Mouse (Mus musculus) hindbrain, embryonic 15.5 days (tissue): Measurements from ENCODE around the gene Gm3045. TPM values are rescaled to one million over a fixed set of nuclear protein-coding genes. Genes with fewer than 3 reads are reported as not detected.
A peak's percentile ranks its signal among the peaks of the same experiment; 100 is the strongest.

Experiments used
- ATAC-seq: fragments of 200-750 bp; cut with Nextera tagmentation; 2 replicates; pipeline ENCODE4 v1.8.0; 2017; ENCODE audit warnings: low read depth, moderate number of reproducible peaks, moderate TSS enrichment; ENCODE audit not compliant: low FRiP score
- H3K27ac ChIP-seq: fragments of 300-500 bp; sonication (generic); replicated peaks from 2 replicates; pipeline ENCODE4 v1.5.1; 2015; ENCODE audit warnings: mild to moderate bottlenecking, inconsistent platforms
- H3K27me3 ChIP-seq: fragments of 300-500 bp; sonication (generic); 2 replicates; pipeline ENCODE4 v1.6.1; 2015; ENCODE audit warnings: control low read depth, inconsistent platforms
- H3K36me3 ChIP-seq: fragments of 300-500 bp; sonication (generic); 2 replicates; pipeline ENCODE4 v1.6.1; 2015; ENCODE audit warnings: control low read depth, inconsistent platforms
- H3K4me1 ChIP-seq: fragments of 300-500 bp; sonication (generic); replicated peaks from 2 replicates; pipeline ENCODE4 v1.6.1; 2015; ENCODE audit warnings: control low read depth, inconsistent platforms
- H3K4me2 ChIP-seq: fragments of 300-500 bp; sonication (generic); 2 replicates; pipeline ENCODE4 v1.6.1; 2015; ENCODE audit warnings: moderate library complexity, mild to moderate bottlenecking, inconsistent platforms
- H3K4me3 ChIP-seq: fragments of 300-500 bp; sonication (generic); 2 replicates; pipeline ENCODE4 v1.5.1; 2015; ENCODE audit warnings: mild to moderate bottlenecking, inconsistent platforms
- H3K9ac ChIP-seq: fragments of 300-500 bp; sonication (generic); 2 replicates; pipeline ENCODE4 v1.6.1; 2015; ENCODE audit warnings: inconsistent platforms
- H3K9me3 ChIP-seq: fragments of 300-500 bp; sonication (generic); 2 replicates; pipeline ENCODE4 v1.6.1; 2016; ENCODE audit warnings: control low read depth, inconsistent platforms
- WGBS: fragments of 180-500 bp; shearing (Covaris S2); methylation state at CpG from one replicate; pipeline ENCODE4 v1.1.7; 2015; 5-methylcytosine and 5-hydroxymethylcytosine counted together
- polyA plus RNA-seq: library from polyadenylated mRNA; unstranded; fragments of >200 nt; fragmentation: Nextera tagmentation; extraction: Ambion mirVana; gene quantifications from 2 replicates; pipeline ENCODE4 v1.2.1, GENCODE M21; 2015

The Gm3045 gene
- not detected in 2 replicates for polyA plus RNA-seq

GRCm38 (mm10) chr13:56426365-56426764 lies at the start of gene Gm3045:
Gene Gm3045, plus strand, starts transcription at chr13:56426594.
- H3K4me1 ChIP-seq: 0 out of 2 replicates have a peak, but pooled peaks cover 7% of the 10 kb centered on the region
- H3K4me3 ChIP-seq: no peak within 1 kb of the TSS
- no peaks in the 10 kb centered on the region for H3K36me3 ChIP-seq
- H3K9ac ChIP-seq: no peak within 1 kb of the TSS
- no peak within 1 kb of the TSS for H3K27ac ChIP-seq
- 68% methylated on average over 4 of the region's 4 CpGs for WGBS
- H3K27me3 ChIP-seq: peaks cover 24% of the 10 kb centered on the region
- no peak within 1 kb of the TSS for H3K4me2 ChIP-seq
- no peaks in the 10 kb centered on the region for H3K9me3 ChIP-seq
- no peak for ATAC-seq

- no peak overlapping the region for H3K4me2 ChIP-seq
- 73% methylated on average over 14 of the region's 14 CpGs for WGBS
- H3K4me3 ChIP-seq: no peak overlapping the region
- no peak overlapping the region for H3K27ac ChIP-seq
- H3K4me1 ChIP-seq: 0 out of 2 replicates have a peak, but pooled peaks cover 2% of the 10 kb centered on the region
- H3K9ac ChIP-seq: no peak overlapping the region
- no peaks in the 10 kb centered on the region for H3K27me3 ChIP-seq
- H3K9me3 ChIP-seq: no peaks in the 10 kb centered on the region
- no peak for ATAC-seq
- no peaks in the 10 kb centered on the region for H3K36me3 ChIP-seq
These were observed 45.3 kb upstream of the Gm3045 start for GRCm38 (mm10) chr13:56380855-56381685.

- no peak overlapping the region for H3K27ac ChIP-seq
- H3K4me2 ChIP-seq: no peak overlapping the region
- H3K4me1 ChIP-seq: 0 out of 2 replicates have a peak, but pooled peaks cover 5% of the 10 kb centered on the region
- WGBS: 86% methylated on average over 3 of the region's 3 CpGs
- no peaks in the 10 kb centered on the region for H3K9me3 ChIP-seq
- H3K27me3 ChIP-seq: no peaks in the 10 kb centered on the region
- no peaks in the 10 kb centered on the region for H3K36me3 ChIP-seq
- H3K4me3 ChIP-seq: no peak overlapping the region
- H3K9ac ChIP-seq: no peak overlapping the region
- ATAC-seq: no peak
These were observed 43.0 kb upstream of the Gm3045 start for GRCm38 (mm10) chr13:56383406-56383805.

- H3K27ac ChIP-seq: no peak overlapping the region
- H3K36me3 ChIP-seq: no peaks in the 10 kb centered on the region
- H3K9ac ChIP-seq: no peak overlapping the region
- no peak for ATAC-seq
- no peak overlapping the region for H3K4me3 ChIP-seq
- no peak overlapping the region for H3K4me2 ChIP-seq
- H3K9me3 ChIP-seq: no peaks in the 10 kb centered on the region
- 48% methylated on average over 9 of the region's 9 CpGs for WGBS
- H3K4me1 ChIP-seq: 0 out of 2 replicates have a peak, but pooled peaks cover 5% of the 10 kb centered on the region
- H3K27me3 ChIP-seq: no peaks in the 10 kb centered on the region
These were observed 40.0 kb upstream of the Gm3045 start for GRCm38 (mm10) chr13:56386411-56386810.

GRCm38 (mm10) chr13:56387374-56387773 lies 39.0 kb upstream of the Gm3045 start:
- Histone ChIP-seq H3K36me3 (no peaks in the 10 kb centered on the region), H3K9ac (no peak overlapping the region), H3K27me3 (no peaks in the 10 kb centered on the region), H3K4me2 (no peak overlapping the region), H3K9me3 (no peaks in the 10 kb centered on the region), H3K4me3 (no peak overlapping the region), H3K27ac (no peak overlapping the region), H3K4me1 (0 out of 2 replicates have a peak, but pooled peaks cover 5% of the 10 kb centered on the region)
- 85% methylated on average over 5 of the region's 5 CpGs for whole genome bisulfite sequencing
- no peak for ATAC-seq

GRCm38 (mm10) chr13:56388042-56388441 lies 38.4 kb upstream of the Gm3045 start:
- Histone ChIP-seq H3K36me3 (no peaks in the 10 kb centered on the region), H3K4me2 (no peak overlapping the region), H3K9me3 (no peaks in the 10 kb centered on the region), H3K27me3 (no peaks in the 10 kb centered on the region), H3K4me1 (0 out of 2 replicates have a peak, but pooled peaks cover 5% of the 10 kb centered on the region), H3K9ac (no peak overlapping the region), H3K4me3 (no peak overlapping the region), H3K27ac (no peak overlapping the region)
- WGBS: 73% methylated on average over 1 of the region's 1 CpGs
- no peak for ATAC-seq

GRCm38 (mm10) chr13:56397572-56397971 lies 28.8 kb upstream of the Gm3045 start:
- Histone ChIP-seq H3K9me3 (no peaks in the 10 kb centered on the region), H3K4me3 (no peak overlapping the region), H3K36me3 (no peaks in the 10 kb centered on the region), H3K27me3 (no peaks in the 10 kb centered on the region), H3K9ac (no peak overlapping the region), H3K4me2 (no peak overlapping the region), H3K4me1 (no peaks in the 10 kb centered on the region), H3K27ac (no peak overlapping the region)
- WGBS: 62% methylated on average over 5 of the region's 5 CpGs
- ATAC-seq: no peak

GRCm38 (mm10) chr13:56401186-56401585 lies 25.2 kb upstream of the Gm3045 start:
- no peak overlapping the region for H3K4me3 ChIP-seq
- no peaks in the 10 kb centered on the region for H3K9me3 ChIP-seq
- H3K9ac ChIP-seq: no peak overlapping the region
- no peak overlapping the region for H3K27ac ChIP-seq
- H3K4me2 ChIP-seq: no peak overlapping the region
- H3K36me3 ChIP-seq: no peaks in the 10 kb centered on the region
- 40% methylated on average over 4 of the region's 4 CpGs for WGBS
- no peaks in the 10 kb centered on the region for H3K4me1 ChIP-seq
- H3K27me3 ChIP-seq: no peaks in the 10 kb centered on the region
- no peak for ATAC-seq

GRCm38 (mm10) chr13:56403381-56404086 lies 22.9 kb upstream of the Gm3045 start:
- WGBS: 77% methylated on average over 8 of the region's 8 CpGs
- no peak overlapping the region for H3K9ac ChIP-seq
- H3K27me3 ChIP-seq: no peaks in the 10 kb centered on the region
- H3K4me1 ChIP-seq: no peaks in the 10 kb centered on the region
- H3K36me3 ChIP-seq: no peaks in the 10 kb centered on the region
- no peak overlapping the region for H3K27ac ChIP-seq
- no peaks in the 10 kb centered on the region for H3K9me3 ChIP-seq
- ATAC-seq: no peak
- H3K4me2 ChIP-seq: no peak overlapping the region
- H3K4me3 ChIP-seq: no peak overlapping the region

GRCm38 (mm10) chr13:56404511-56405140 lies 21.8 kb upstream of the Gm3045 start:
- Histone ChIP-seq H3K4me1 (no peaks in the 10 kb centered on the region), H3K9me3 (no peaks in the 10 kb centered on the region), H3K27me3 (no peaks in the 10 kb centered on the region), H3K27ac (no peak overlapping the region), H3K36me3 (no peaks in the 10 kb centered on the region), H3K9ac (no peak overlapping the region), H3K4me2 (no peak overlapping the region), H3K4me3 (no peak overlapping the region)
- ATAC-seq: no peak
- 73% methylated on average over 6 of the region's 6 CpGs for WGBS

GRCm38 (mm10) chr13:56412286-56412873 lies 14.0 kb upstream of the Gm3045 start:
- Histone ChIP-seq H3K27me3 (no peaks in the 10 kb centered on the region), H3K27ac (no peak overlapping the region), H3K9me3 (no peaks in the 10 kb centered on the region), H3K9ac (no peak overlapping the region), H3K4me1 (no peaks in the 10 kb centered on the region; the same call in 1 of the 2 replicates), H3K4me3 (no peak overlapping the region), H3K4me2 (no peak overlapping the region), H3K36me3 (no peaks in the 10 kb centered on the region)
- WGBS: 62% methylated on average over 9 of the region's 9 CpGs
- ATAC-seq: 0 out of 2 replicates have a peak, but pooled peaks have one; percentile 19
